Mouse (Mus musculus) c-Kit-negative CD71-positive TER-119-positive erythroid progenitor cells, embryonic 14.5 days (primary cell): ENCODE results near the gene Fam240b.

Experiments used
- DNase-seq: peaks from one replicate; pipeline ENCODE4 v3.0.0-alpha.2; 2013; ENCODE audit warnings: low read depth, low spot score

The Fam240b gene

DNA sequence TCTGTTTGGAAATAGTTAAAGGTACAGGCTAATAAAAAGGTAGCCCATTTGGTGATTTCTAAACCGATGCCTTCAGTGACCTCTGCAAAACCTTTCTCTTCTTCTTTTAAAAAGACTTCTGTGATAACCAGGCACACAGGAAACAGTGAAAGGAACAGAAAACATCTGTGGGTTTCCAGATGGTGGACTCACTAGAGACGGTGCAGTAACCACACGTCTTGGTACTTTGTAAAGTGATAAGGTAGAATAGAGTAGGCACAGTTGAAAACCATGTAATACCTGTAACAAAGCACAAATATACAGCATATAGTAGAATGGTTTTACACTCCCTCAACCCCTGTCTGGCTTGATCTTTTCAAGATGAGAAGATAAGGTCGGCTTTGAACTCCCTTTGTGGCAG is 57.0 kb downstream of the Fam240b start:
- no peak for DNase-seq

GRCm38 (mm10) chr13:64439471-64439870 is 58.1 kb downstream of the Fam240b start:
- DNase-seq = no peak

DNA sequence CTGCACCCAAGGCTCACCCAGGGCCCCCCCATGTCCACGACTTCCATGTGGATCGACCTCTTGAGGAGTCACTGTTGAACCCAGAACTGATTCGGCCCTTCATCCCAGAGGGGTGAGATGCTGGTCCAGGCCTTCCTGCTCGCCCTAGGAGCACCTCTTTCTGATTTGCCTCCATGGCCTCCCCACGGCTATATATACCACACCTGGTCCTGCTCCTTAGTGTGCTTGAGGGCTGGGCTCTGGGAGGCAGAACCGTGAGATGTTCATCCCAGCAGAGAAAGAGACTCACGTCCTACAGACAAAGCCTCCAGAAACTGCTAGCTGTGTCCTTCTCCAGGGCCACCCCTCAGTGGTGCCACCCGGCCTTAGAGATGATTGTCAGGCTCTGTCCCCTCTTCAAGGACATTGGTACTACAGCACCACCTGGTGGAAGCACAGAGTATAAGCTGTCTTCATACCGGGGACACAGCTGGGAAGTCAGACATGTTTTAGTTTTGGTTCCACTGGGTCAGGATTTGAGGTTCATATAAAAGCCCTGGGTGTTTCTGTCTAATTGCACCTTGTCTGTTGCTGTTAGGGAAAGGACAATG is 58.6 kb downstream of the Fam240b start:
- DNase-seq = peak; percentile 49

DNA sequence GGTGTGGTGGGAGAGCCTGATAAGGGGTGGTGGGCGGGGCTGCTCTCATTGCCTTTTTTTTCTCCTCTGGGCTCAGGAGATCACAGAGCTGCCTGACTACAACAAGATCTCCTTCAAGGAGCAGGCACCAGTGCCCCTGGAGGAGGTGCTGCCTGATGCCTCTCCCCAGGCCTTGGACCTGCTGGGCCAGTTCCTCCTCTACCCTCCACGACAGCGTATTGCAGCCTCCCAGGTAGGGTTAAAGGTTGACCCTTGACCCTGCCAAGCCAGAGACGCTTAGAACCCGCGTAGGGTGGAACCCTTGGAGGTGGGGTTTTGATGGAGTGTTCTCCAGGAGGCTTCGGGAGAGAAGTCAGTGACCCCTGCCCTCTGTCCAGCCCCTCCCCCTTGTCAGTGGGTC is 59.8 kb downstream of the Fam240b start:
- no peak for DNase-seq

DNA sequence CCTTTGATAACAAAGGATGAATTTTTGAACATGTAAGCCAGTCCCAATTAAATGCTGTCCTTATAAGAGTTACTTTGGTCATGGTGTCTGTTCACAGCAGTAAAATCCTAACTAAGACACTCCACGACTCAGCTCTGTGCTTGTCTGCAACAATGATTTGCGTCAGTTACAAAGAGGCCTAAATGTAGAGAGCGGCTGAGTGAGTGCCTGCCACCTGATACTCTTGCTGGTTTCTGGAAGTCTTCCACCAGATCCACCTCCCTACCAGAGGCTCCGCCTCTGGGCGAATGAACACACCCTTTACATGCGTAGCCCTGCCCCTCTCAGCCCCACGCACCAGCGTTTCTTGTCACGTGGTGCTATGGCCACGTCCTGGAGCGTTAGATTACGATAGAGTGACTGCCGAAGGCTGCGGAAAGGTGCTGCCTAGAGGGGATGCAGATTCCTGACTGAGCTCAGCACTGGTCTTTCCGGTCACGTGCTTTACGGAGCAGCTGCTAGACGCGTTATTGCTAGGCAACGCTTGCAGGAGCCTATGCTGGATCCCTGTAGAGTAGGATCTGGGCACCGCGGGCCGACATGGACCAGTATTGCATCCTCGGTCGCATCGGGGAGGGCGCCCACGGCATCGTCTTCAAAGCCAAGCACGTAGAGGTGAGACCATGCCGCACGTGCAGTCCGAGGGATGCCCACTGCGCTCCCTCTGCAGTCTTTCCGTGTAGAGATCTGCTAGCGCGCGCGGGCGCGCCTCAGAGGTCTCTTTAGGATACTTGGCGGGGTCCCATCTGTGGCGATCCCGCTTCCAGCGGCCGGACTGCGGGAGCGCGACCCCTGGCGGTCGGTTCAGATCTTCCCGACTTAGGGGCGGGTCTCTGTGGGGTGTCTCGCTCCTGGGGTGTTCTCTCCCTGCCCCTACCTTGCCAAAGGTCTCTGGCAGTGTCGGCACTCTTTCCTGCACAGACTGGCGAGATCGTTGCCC is 65.3 kb downstream of the Fam240b start, which contains the start of gene Cdk20:
TSS of gene Cdk20 (plus strand) at position 298 of the 979 bp plus-strand sequence.
- DNase-seq = peak; percentile 75
